Mouse (Mus musculus): ENCODE measurements around the gene Etv6. TPM values are rescaled to one million over a fixed set of nuclear protein-coding genes. Genes with fewer than 3 reads are reported as not detected.

Gene Etv6
- polyA plus RNA-seq, 1 experiment from 2014 or later, result 13.5 TPM

DNA sequence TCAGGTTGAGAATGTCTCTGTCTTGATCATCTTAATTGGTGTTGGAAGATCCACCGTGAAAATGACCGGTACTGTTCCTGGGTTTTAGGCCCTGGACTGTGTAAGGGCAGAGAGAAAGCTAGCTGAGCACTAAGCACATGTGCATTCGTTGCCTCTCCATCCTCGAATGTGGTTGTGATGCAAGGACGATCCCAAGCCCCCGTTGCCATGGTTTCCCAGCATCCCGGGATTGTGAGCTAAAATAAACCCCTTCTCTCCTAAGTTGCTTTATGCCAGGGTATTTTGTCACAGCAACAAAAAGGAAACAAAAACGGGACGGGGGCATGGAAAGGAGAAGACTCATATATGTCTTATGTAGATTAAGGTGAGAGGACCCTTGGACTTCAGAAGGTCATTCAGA lies 24.5 kb downstream of the Etv6 start:
- 68% methylated on average over 9 of the region's 9 CpGs for WGBS
- Histone ChIP-seq H3K4me3 (no peak overlapping the region), H3K36me3 (no peaks in the 10 kb centered on the region), H3K27ac (replicated peaks) (no peak overlapping the region), H3K4me2 (replicated peaks) (no peak overlapping the region), H3K27me3 (no peaks in the 10 kb centered on the region), H3K9ac (replicated peaks) (no peak overlapping the region), H3K4me1 (peaks cover 31% of the 10 kb centered on the region), H3K9me3 (no peaks in the 10 kb centered on the region)
- no peak for ATAC-seq (ENCODE audit: low FRiP score, low read depth)

DNA sequence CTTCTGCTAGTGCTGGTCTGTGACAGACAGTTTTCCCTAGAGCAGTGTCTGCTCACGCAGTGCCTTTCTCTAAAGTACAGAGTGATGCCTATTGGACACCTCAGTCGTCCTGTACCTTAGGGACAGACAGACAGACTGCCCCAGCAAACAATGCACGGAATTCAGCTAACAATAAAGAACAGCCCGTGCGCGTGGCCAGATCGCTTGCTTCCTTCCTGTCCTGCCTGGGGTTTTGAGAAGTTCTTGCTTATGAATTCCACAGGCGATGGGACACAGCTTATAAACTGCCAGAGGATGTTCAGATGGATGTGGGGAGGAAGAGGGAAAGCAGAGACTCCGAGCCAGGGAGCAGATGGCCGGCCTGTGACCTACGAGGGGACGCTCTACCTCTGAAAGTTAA lies 25.3 kb downstream of the Etv6 start:
- no peaks in the 10 kb centered on the region for H3K36me3 ChIP-seq
- no peak overlapping the region for H3K27ac ChIP-seq (replicated peaks)
- ATAC-seq (ENCODE audit: low FRiP score, low read depth), result no peak
- peaks cover 31% of the 10 kb centered on the region for H3K4me1 ChIP-seq
- no peak overlapping the region for H3K9ac ChIP-seq (replicated peaks)
- no peaks in the 10 kb centered on the region for H3K27me3 ChIP-seq
- no peaks in the 10 kb centered on the region for H3K9me3 ChIP-seq
- no peak overlapping the region for H3K4me3 ChIP-seq
- H3K4me2 ChIP-seq (replicated peaks), result no peak overlapping the region
- 82% methylated on average over 12 of the region's 12 CpGs for WGBS

DNA sequence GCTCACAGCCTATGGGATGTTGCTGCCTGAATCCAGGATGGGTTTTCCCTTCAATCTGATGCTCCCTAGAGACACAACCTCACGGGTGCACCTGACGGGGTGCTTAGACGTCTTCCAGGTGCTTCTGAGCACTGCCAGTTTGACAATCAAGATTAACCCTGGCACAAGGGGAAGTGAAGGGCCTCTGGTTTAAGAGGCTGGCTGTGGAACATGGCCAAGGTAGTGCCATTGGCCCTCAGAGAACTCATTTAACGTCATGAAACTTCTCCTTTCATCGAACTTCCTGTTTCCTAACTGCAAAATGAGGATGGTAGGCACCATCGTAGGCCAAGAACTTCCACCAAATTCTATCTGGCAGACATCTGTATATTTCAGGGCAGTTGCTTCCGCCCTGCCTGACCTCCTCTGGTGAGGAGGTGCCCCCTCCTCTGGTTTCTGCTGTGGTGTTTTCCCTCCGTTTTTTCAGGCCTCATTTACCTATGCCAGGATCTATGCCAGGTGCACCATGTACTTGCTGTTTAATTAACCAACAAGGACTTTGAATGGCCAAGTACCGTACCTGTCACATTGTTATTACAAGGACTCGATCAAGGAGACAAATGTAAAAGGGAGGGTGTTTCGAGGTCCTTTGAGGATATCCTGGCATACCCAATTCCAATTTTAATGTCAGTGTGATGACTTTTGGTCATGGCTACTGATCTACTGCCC lies 29.7 kb downstream of the Etv6 start:
- Histone ChIP-seq H3K4me1 (peaks cover 3% of the 10 kb centered on the region; the same call in 1 of the 2 replicates), H3K4me3 (no peak overlapping the region), H3K27ac (replicated peaks) (no peak overlapping the region), H3K9me3 (no peaks in the 10 kb centered on the region), H3K36me3 (0 out of 2 replicates have a peak, but pooled peaks cover 10% of the 10 kb centered on the region), H3K4me2 (replicated peaks) (no peak overlapping the region), H3K9ac (replicated peaks) (no peak overlapping the region), H3K27me3 (no peaks in the 10 kb centered on the region)
- 89% methylated on average over 11 of the region's 11 CpGs for WGBS
- no peak for ATAC-seq (ENCODE audit: low FRiP score, low read depth)

DNA sequence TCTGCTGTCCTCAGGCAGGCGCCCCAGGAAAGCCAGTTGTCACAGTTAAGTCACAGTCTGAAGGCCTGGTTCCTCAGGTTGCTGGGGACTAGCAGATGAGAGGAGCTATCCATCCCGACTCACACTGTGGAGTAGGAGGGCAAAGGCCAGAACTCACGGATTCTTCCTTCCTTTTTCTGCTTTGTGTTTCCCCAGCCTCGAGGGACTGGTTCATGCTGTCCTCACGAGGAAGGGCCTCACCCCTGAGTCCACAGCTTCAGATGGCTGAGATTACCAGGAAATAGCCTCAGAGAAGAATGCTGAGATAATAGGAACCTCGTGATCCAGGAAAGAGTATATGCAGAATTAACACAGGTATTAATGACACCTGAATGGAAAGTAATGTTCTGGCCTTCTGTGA lies 30.6 kb downstream of the Etv6 start:
- H3K9ac ChIP-seq (replicated peaks), result no peak overlapping the region
- H3K36me3 ChIP-seq, result 0 out of 2 replicates have a peak, but pooled peaks cover 14% of the 10 kb centered on the region
- H3K27me3 ChIP-seq, result no peaks in the 10 kb centered on the region
- no peak overlapping the region for H3K4me3 ChIP-seq
- no peak for ATAC-seq (ENCODE audit: low FRiP score, low read depth)
- H3K27ac ChIP-seq (replicated peaks), result no peak overlapping the region
- no peaks in the 10 kb centered on the region for H3K9me3 ChIP-seq
- H3K4me1 ChIP-seq, result no peaks in the 10 kb centered on the region
- no peak overlapping the region for H3K4me2 ChIP-seq (replicated peaks)
- WGBS, result 72% methylated on average over 6 of the region's 6 CpGs

DNA sequence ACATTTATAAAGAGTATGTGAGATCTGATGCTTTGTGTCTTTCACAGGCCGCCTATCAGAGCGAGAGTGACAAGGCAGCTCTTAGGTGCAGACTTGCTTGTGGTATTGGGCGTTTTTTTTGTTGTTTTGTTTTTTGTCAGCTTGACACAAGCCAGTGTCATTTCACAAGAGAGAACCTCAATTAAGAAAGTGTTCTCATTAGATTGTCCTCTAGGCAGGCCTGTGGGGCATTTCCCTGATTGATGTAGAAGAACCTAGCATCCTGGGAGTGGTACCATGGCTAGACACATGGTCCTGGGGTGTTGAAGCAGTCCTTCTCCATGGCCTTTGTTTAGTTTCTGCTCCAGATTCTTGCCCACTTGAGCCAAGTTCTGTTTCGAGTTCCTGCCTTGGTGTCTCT lies 31.5 kb downstream of the Etv6 start:
- no peaks in the 10 kb centered on the region for H3K4me1 ChIP-seq
- H3K27ac ChIP-seq (replicated peaks), result no peak overlapping the region
- no peaks in the 10 kb centered on the region for H3K27me3 ChIP-seq
- no peak overlapping the region for H3K9ac ChIP-seq (replicated peaks)
- 90% methylated on average over 4 of the region's 4 CpGs for WGBS
- H3K9me3 ChIP-seq, result no peaks in the 10 kb centered on the region
- H3K4me2 ChIP-seq (replicated peaks), result no peak overlapping the region
- 0 out of 2 replicates have a peak, but pooled peaks cover 14% of the 10 kb centered on the region for H3K36me3 ChIP-seq
- ATAC-seq (ENCODE audit: low FRiP score, low read depth), result no peak
- H3K4me3 ChIP-seq, result no peak overlapping the region

DNA sequence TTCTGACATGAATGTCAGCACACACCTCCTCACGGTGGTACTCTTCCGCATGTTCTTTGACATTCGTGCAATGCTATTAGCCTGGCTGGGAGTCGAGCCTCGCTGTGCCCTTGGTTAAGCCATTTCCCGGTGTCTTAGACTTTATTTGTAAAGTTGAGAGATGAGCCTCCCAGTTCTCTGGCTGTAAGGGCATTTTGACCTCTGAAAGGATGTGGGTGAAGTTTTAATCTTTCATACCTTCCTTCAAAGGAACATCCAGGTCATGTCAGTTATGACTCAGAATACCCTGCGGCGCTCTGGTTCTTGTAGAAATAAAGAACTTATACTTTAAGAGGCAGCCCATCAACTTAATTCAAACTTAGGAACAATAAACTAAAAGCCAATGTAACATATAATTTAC lies 32.0 kb downstream of the Etv6 start:
- no peaks in the 10 kb centered on the region for H3K9me3 ChIP-seq
- no peak overlapping the region for H3K27ac ChIP-seq (replicated peaks)
- H3K4me3 ChIP-seq, result no peak overlapping the region
- 0 out of 2 replicates have a peak, but pooled peaks cover 14% of the 10 kb centered on the region for H3K36me3 ChIP-seq
- no peaks in the 10 kb centered on the region for H3K27me3 ChIP-seq
- no peak overlapping the region for H3K9ac ChIP-seq (replicated peaks)
- no peak for ATAC-seq (ENCODE audit: low FRiP score, low read depth)
- 93% methylated on average over 8 of the region's 8 CpGs for WGBS
- H3K4me1 ChIP-seq, result no peaks in the 10 kb centered on the region
- H3K4me2 ChIP-seq (replicated peaks), result no peak overlapping the region

DNA sequence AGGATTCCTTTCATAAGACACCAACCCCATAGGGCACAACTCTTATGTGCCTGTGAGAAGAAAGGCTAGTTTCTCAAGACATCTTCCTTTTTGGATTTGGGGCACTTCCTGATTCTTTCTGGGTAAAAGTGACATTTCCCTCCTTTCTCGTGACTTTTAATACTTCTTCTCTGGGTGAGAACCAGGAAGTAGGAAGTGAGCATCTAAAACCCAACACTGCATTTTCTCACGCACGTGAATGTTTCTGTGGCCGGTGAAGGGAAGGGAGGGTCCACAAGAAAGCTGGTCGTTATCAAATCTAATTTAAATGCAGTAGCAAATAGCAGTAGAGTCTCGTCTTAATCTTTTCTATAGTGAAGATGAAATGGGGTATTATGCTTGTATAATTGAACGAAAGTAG lies 36.9 kb downstream of the Etv6 start:
- H3K4me3 ChIP-seq, result no peak overlapping the region
- no peaks in the 10 kb centered on the region for H3K27me3 ChIP-seq
- H3K4me1 ChIP-seq, result no peaks in the 10 kb centered on the region
- 0 out of 2 replicates have a peak, but pooled peaks cover 8% of the 10 kb centered on the region for H3K36me3 ChIP-seq
- 77% methylated on average over 7 of the region's 7 CpGs for WGBS
- ATAC-seq (ENCODE audit: low FRiP score, low read depth), result no peak
- H3K27ac ChIP-seq (replicated peaks), result no peak overlapping the region
- no peaks in the 10 kb centered on the region for H3K9me3 ChIP-seq
- H3K9ac ChIP-seq (replicated peaks), result no peak overlapping the region
- H3K4me2 ChIP-seq (replicated peaks), result no peak overlapping the region

DNA sequence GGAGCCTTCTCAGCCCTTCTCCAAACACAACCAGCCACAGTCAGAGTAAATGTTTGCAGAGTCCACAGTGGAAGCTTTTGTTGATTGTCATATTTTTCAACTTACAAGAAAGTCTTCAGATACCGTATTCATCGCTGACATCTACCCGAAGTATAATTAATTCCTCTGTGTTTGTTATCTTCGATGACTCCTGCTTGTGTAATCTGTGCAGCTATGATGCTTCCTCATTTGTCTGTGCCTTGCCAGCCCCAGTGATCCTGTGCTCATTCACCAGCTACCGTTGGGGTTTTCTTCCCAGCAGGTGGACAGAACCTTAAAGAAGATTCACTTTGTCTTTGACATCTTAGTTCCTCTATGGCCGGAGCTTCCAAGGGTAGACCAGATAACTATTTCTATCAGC lies 37.4 kb downstream of the Etv6 start:
- Histone ChIP-seq H3K27me3 (no peaks in the 10 kb centered on the region), H3K27ac (replicated peaks) (no peak overlapping the region), H3K4me1 (no peaks in the 10 kb centered on the region), H3K4me3 (no peak overlapping the region), H3K9ac (replicated peaks) (no peak overlapping the region), H3K4me2 (replicated peaks) (no peak overlapping the region), H3K9me3 (no peaks in the 10 kb centered on the region), H3K36me3 (0 out of 2 replicates have a peak, but pooled peaks cover 7% of the 10 kb centered on the region)
- WGBS, result 83% methylated on average over 6 of the region's 6 CpGs
- no peak for ATAC-seq (ENCODE audit: low FRiP score, low read depth)

DNA sequence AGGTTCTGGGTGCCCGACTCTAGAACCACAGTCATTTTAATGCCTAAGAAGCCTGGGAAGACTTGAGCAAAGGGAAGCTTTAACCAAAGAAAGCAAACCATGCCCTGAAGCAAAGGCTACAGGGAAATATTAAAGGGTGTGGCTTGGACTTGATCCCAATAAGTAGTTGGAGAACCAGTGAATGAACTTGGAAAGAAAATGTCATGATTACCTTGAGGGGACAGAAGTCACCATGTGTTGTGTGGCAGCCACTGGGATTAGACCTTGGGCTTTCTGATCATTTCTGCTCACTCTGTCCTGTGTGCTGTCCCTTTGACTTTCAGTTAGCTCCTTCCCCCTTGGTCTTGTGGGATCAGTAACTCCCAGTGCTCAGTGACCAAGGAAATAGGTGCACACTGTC lies 38.9 kb downstream of the Etv6 start:
- 91% methylated on average over 1 of the region's 1 CpGs for WGBS
- H3K36me3 ChIP-seq, result 0 out of 2 replicates have a peak, but pooled peaks cover 3% of the 10 kb centered on the region

DNA sequence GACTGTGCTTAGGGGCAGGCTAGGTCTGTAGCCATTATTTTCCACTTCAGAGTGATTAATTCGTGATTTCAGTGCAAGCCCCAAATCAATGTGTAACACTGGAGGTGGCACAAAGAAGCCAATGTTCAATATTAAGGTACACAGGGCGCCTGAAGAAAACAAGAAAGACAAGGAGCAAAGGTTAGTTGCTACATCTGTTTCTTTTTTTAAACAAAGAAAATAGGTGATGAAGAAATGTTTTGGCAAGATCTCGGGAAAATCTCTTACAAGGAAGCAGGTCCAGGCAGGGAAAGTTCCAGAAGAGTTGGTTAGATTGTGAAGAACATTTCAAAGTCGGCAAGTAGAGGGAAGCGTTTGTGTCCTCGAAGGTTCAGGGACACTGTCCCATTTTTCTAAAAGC lies 39.5 kb downstream of the Etv6 start:
- 95% methylated on average over 6 of the region's 6 CpGs for WGBS
- Histone ChIP-seq H3K9me3 (no peaks in the 10 kb centered on the region), H3K4me3 (no peak overlapping the region), H3K4me1 (no peaks in the 10 kb centered on the region), H3K9ac (replicated peaks) (no peak overlapping the region), H3K27ac (replicated peaks) (no peak overlapping the region), H3K27me3 (no peaks in the 10 kb centered on the region), H3K36me3 (0 out of 2 replicates have a peak, but pooled peaks cover 3% of the 10 kb centered on the region), H3K4me2 (replicated peaks) (no peak overlapping the region)
- no peak for ATAC-seq (ENCODE audit: low FRiP score, low read depth)

More for the DNA sequence above, 38.9 kb downstream of the Etv6 start:
- no peak overlapping the region for H3K9ac ChIP-seq (replicated peaks)
- no peaks in the 10 kb centered on the region for H3K27me3 ChIP-seq
- no peak overlapping the region for H3K27ac ChIP-seq (replicated peaks)
- H3K4me1 ChIP-seq, result no peaks in the 10 kb centered on the region
- no peak overlapping the region for H3K4me2 ChIP-seq (replicated peaks)
- no peak overlapping the region for H3K4me3 ChIP-seq
- no peaks in the 10 kb centered on the region for H3K9me3 ChIP-seq
- no peak for ATAC-seq (ENCODE audit: low FRiP score, low read depth)

DNA sequence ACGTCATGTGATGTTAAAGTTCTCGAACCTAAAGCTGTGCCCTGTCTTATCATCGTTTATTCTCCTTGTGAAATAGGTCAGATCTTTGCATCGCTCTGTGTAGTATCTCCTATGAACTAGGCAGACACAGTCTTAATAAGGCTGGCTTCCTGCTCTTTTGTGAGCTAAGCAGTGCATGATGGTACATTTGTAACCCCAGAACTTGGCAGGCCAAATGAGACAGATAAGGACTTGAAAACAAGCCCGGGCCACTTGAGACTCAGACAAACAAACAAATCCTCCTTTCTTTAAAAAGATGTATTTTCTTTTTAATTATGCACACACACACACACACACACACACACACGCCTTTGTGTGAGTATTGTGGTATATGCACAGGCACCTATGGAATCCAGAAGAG lies 42.5 kb downstream of the Etv6 start:
- H3K9me3 ChIP-seq, result no peaks in the 10 kb centered on the region
- H3K4me2 ChIP-seq (replicated peaks), result no peak overlapping the region
- H3K27ac ChIP-seq (replicated peaks), result no peak overlapping the region
- H3K27me3 ChIP-seq, result no peaks in the 10 kb centered on the region
- H3K36me3 ChIP-seq, result no peaks in the 10 kb centered on the region
- no peak for ATAC-seq (ENCODE audit: low FRiP score, low read depth)
- no peak overlapping the region for H3K4me3 ChIP-seq
- 87% methylated on average over 6 of the region's 6 CpGs for WGBS
- H3K4me1 ChIP-seq, result no peaks in the 10 kb centered on the region
- H3K9ac ChIP-seq (replicated peaks), result no peak overlapping the region

DNA sequence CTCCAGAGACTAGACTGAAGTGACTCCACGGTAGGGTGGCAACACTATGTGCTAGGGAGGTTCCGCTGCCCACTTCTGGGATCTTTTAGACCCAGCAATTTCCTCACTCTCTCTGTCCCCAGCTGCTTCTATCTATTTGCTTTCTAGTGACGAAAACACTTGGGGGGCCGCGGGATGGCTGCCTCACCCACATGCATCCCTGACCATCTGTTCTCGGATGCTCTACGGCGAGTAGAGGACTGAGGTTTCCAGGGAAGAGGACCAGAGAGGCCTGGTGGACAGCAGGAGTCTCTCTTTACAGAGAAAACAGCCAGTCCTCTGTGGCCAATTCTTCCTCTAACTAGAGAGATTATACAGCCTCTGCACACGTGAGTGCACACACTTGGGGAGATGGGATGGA lies 43.6 kb downstream of the Etv6 start:
- no peak for ATAC-seq (ENCODE audit: low FRiP score, low read depth)
- H3K4me2 ChIP-seq (replicated peaks), result no peak overlapping the region
- no peaks in the 10 kb centered on the region for H3K9me3 ChIP-seq
- no peak overlapping the region for H3K4me3 ChIP-seq
- no peaks in the 10 kb centered on the region for H3K27me3 ChIP-seq
- 79% methylated on average over 9 of the region's 9 CpGs for WGBS
- H3K9ac ChIP-seq (replicated peaks), result no peak overlapping the region
- H3K27ac ChIP-seq (replicated peaks), result no peak overlapping the region
- H3K4me1 ChIP-seq, result no peaks in the 10 kb centered on the region
- H3K36me3 ChIP-seq, result no peaks in the 10 kb centered on the region

DNA sequence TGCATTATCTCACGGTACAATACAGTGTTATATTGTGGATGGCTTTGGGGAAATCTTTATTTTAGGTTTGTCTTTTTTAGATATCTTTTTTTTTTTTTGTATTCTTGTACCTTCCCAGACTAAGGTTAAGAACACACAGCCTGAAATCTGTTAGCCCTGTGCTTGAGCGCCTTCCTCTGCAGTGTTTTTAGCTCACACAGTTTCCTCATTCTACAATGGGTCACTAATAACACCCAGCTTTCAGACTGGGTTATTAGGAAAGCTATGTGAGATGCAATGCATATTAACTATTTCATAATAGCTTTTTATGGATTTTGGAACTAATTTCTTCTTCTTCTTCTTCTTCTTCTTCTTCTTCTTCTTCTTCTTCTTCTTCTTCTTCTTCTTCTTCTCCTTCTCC lies 44.1 kb downstream of the Etv6 start:
- Histone ChIP-seq H3K4me1 (no peaks in the 10 kb centered on the region), H3K4me3 (no peak overlapping the region), H3K9ac (replicated peaks) (no peak overlapping the region), H3K4me2 (replicated peaks) (no peak overlapping the region), H3K9me3 (no peaks in the 10 kb centered on the region), H3K27ac (replicated peaks) (no peak overlapping the region), H3K27me3 (no peaks in the 10 kb centered on the region), H3K36me3 (no peaks in the 10 kb centered on the region)
- ATAC-seq (ENCODE audit: low FRiP score, low read depth), result no peak
- WGBS, result 91% methylated on average over 2 of the region's 2 CpGs
